Mouse (Mus musculus): Measurements from ENCODE around the gene Aknad1. TPM values are rescaled to one million over a fixed set of nuclear protein-coding genes. Genes with fewer than 3 reads are reported as not detected.

Gene Aknad1
- polyA plus RNA-seq, 1 experiment from 2014 or later = not detected

DNA sequence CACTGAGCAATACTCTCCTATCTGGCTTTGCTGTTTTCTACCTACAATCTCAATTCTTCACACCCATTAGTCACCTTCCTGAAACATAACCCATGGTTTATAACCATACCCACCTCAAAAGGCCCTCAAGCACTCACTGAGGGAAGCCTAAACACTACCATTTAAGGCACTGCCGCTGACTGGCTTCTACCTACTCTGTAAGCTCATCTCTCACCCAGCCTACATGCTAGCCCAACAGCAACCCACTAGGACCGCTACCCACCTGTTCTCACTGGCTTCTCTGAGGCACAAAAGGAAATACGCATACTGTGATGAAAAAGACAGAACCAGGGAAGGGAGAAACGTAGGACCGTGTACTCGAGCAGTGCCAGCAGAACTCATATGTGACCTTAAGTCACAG is 92.3 kb downstream of the Aknad1 start:
- peaks cover 39% of the 10 kb centered on the region for H3K36me3 ChIP-seq (ENCODE audit: inconsistent target)
- 95% methylated on average over 6 of the region's 6 CpGs for WGBS (ENCODE audit: missing documents)
- no peak overlapping the region for H3K4me3 ChIP-seq (ENCODE audit: inconsistent target)
- H3K27ac ChIP-seq = no peak overlapping the region
- peaks cover 97% of the 10 kb centered on the region for H3K79me2 ChIP-seq (ENCODE audit: inconsistent target)

Other genes starting within 250 kb of the Aknad1 start
- not detected in 3 replicates for gene 1700013F07Rik, start 205.5 kb upstream of the Aknad1 start, polyA plus RNA-seq (2018)
- not detected in 3 replicates for gene 5330417C22Rik, start 203.1 kb upstream of the Aknad1 start, polyA plus RNA-seq (2018)
- 40.7 to 43.1 TPM (median 41.5 TPM) in 3 replicates for gene Tmem167b, start 177.2 kb upstream of the Aknad1 start, polyA plus RNA-seq (2018)
- 23.0 to 37.5 TPM (median 26.9 TPM) in 3 replicates for gene Taf13, start 168.0 kb upstream of the Aknad1 start, polyA plus RNA-seq (2018)
- 4.4 to 5.8 TPM (median 5.8 TPM) in 3 replicates for gene Wdr47, start 148.4 kb upstream of the Aknad1 start, polyA plus RNA-seq (2018)
- gene Clcc1, start 85.7 kb upstream of the Aknad1 start, polyA plus RNA-seq (2018) = 48.3 to 56.9 TPM (median 49.1 TPM) in 3 replicates
- 10.8 to 12.0 TPM (median 11.9 TPM) in 3 replicates for gene Gpsm2, start 17.3 kb upstream of the Aknad1 start, polyA plus RNA-seq (2018)
- gene Stxbp3, start 100.9 kb downstream of the Aknad1 start, polyA plus RNA-seq (2018) = 35.4 to 73.9 TPM (median 66.9 TPM) in 3 replicates
- 0.12 to 0.16 TPM (median 0.13 TPM) in 3 replicates for gene Fndc7, start 150.3 kb downstream of the Aknad1 start, polyA plus RNA-seq (2018)
- gene Prpf38b, start 172.1 kb downstream of the Aknad1 start, polyA plus RNA-seq (2018) = 42.7 to 154 TPM (median 82.2 TPM) in 3 replicates
- gene Henmt1, start 200.2 kb downstream of the Aknad1 start, polyA plus RNA-seq (2018) = not detected in 3 replicates
- not detected in 3 replicates for gene Gm9857, start 200.8 kb downstream of the Aknad1 start, polyA plus RNA-seq (2018)

Measured in macrophage (primary cell).